Mouse (Mus musculus) midbrain, postnatal 0 days (tissue): ENCODE measurements around the gene Tor1b. TPM values are rescaled to one million over a fixed set of nuclear protein-coding genes. Genes with fewer than 3 reads are reported as not detected.

Source experiments
- ATAC-seq: fragments of 200-750 bp; cut with Nextera tagmentation; 2 replicates; pipeline ENCODE4 v1.8.0; 2017; ENCODE audit warnings: moderate number of reproducible peaks, mild to moderate bottlenecking, moderate TSS enrichment, moderate library complexity; ENCODE audit not compliant: low FRiP score
- DNase-seq: peaks from one replicate; pipeline ENCODE4 v3.0.0-alpha.2; 2015; ENCODE audit warnings: low spot score
- H3K27ac ChIP-seq: fragments of 300-500 bp; sonication (generic); 2 replicates; pipeline ENCODE4 v1.5.1; 2014; ENCODE audit warnings: low read depth, mild to moderate bottlenecking, low read length, mixed read lengths
- H3K27me3 ChIP-seq: fragments of 300-500 bp; sonication (generic); 2 replicates; pipeline ENCODE4 v1.6.1; 2014; ENCODE audit warnings: low read length, control low read depth, mixed read lengths; ENCODE audit not compliant: insufficient read depth
- H3K36me3 ChIP-seq: fragments of 300-500 bp; sonication (generic); 2 replicates; pipeline ENCODE4 v1.6.1; 2014; ENCODE audit warnings: low read length, control low read depth, mixed read lengths; ENCODE audit not compliant: insufficient read depth
- H3K4me1 ChIP-seq: fragments of 300-500 bp; sonication (generic); 2 replicates; pipeline ENCODE4 v1.6.1; 2014; ENCODE audit warnings: mild to moderate bottlenecking, control low read depth, antibody characterized with exemption, low read length, mixed read lengths; ENCODE audit not compliant: insufficient read depth
- H3K4me2 ChIP-seq: fragments of 300-500 bp; sonication (generic); 2 replicates; pipeline ENCODE4 v1.6.1; 2014; ENCODE audit warnings: low read depth, mild to moderate bottlenecking, low read length, mixed read lengths; ENCODE audit not compliant: poor library complexity, severe bottlenecking
- H3K4me3 ChIP-seq: fragments of 300-500 bp; sonication (generic); 2 replicates; pipeline ENCODE4 v1.5.1; 2014; ENCODE audit warnings: low read depth, mild to moderate bottlenecking, low read length, moderate library complexity
- H3K9ac ChIP-seq: fragments of 300-500 bp; sonication (generic); replicated peaks from 2 replicates; pipeline ENCODE4 v1.6.1; 2014; ENCODE audit warnings: mild to moderate bottlenecking, low read length, moderate library complexity, mixed read lengths; ENCODE audit not compliant: poor library complexity, severe bottlenecking
- H3K9me3 ChIP-seq: fragments of 300-500 bp; sonication (generic); 2 replicates; pipeline ENCODE4 v1.6.1; 2016; ENCODE audit warnings: low read length, control low read depth
- CTCF ChIP-seq: IDR thresholded peaks from 2 replicates; pipeline ENCODE4 v1.5.1; 2016; ENCODE audit warnings: antibody characterized with exemption, mild to moderate bottlenecking
- WGBS: fragments of 180-500 bp; shearing (Covaris S2); extraction: QIAGEN DNeasy Blood & Tissue Kit; methylation state at CpG from one replicate; pipeline ENCODE4 v1.1.7; 2014; 5-methylcytosine and 5-hydroxymethylcytosine counted together
- polyA plus RNA-seq: library from polyadenylated mRNA; unstranded; fragments of >200 nt; fragmentation: Nextera tagmentation; extraction: Ambion mirVana; gene quantifications from 2 replicates; pipeline ENCODE4 v1.2.1, GENCODE M21; 2015
- total RNA-seq: library from RNA; depleted of rRNA; stranded (reverse); fragments of >200 nt; gene quantifications from 2 replicates; pipeline ENCODE4 v1.2.3, GENCODE M21; 2014

Tor1b gene
- total and polyA plus RNA-seq, 2 experiments from 2014 or later: 16.4 to 27.1 TPM

GRCm38 (mm10) chr2:30942603-30943011, 10.2 kb upstream of the Tor1b start:
- no peak for ATAC-seq
- H3K4me2 ChIP-seq: peak overlapping the region; percentile 29
- DNase-seq: peak; percentile 83
- H3K4me3 ChIP-seq: peak overlapping the region; percentile 21; the same call in 1 of the 2 replicates
- peak; percentile 94 for TF ChIP-seq CTCF
- H3K36me3 ChIP-seq: no peaks in the 10 kb centered on the region
- no peak overlapping the region for H3K9ac ChIP-seq
- no peaks in the 10 kb centered on the region for H3K4me1 ChIP-seq
- no peaks in the 10 kb centered on the region for H3K27me3 ChIP-seq
- no peaks in the 10 kb centered on the region for H3K9me3 ChIP-seq
- WGBS: 31% methylated on average over 16 of the region's 16 CpGs
- no peak overlapping the region for H3K27ac ChIP-seq

GRCm38 (mm10) chr2:30952457-30952823, 319 bp upstream of the Tor1b start:
- peak overlapping the region; percentile 20; the same call in 1 of the 2 replicates for H3K9ac ChIP-seq
- H3K4me3 ChIP-seq: peak overlapping the region; percentile 82
- DNase-seq: no peak
- WGBS: 29% methylated on average over 5 of the region's 5 CpGs
- peak overlapping the region; percentile 79 for H3K4me2 ChIP-seq
- H3K4me1 ChIP-seq: peaks cover 13% of the 10 kb centered on the region
- H3K9me3 ChIP-seq: no peaks in the 10 kb centered on the region
- TF ChIP-seq CTCF: no peak
- no peak; the same call in 1 of the 2 replicates for ATAC-seq
- no peaks in the 10 kb centered on the region for H3K27me3 ChIP-seq
- peak overlapping the region; percentile 67 for H3K27ac ChIP-seq
- H3K36me3 ChIP-seq: peaks cover 22% of the 10 kb centered on the region

- DNase-seq (no peak), ATAC-seq (no peak)
- H3K27ac ChIP-seq: no peak overlapping the region
- WGBS: 71% methylated on average over 6 of the region's 6 CpGs
- peak overlapping the region; percentile 79; the same call in 1 of the 2 replicates for H3K4me2 ChIP-seq
- H3K36me3 ChIP-seq: peaks cover 45% of the 10 kb centered on the region
- H3K4me1 ChIP-seq: peaks cover 13% of the 10 kb centered on the region
- no peaks in the 10 kb centered on the region for H3K9me3 ChIP-seq
- TF ChIP-seq CTCF: peak; percentile 15
- no peak overlapping the region for H3K4me3 ChIP-seq
- no peaks in the 10 kb centered on the region for H3K27me3 ChIP-seq
- H3K9ac ChIP-seq: 0 out of 2 replicates have a peak overlapping the region, but pooled peaks have one; percentile 79
These were observed 2.0 kb downstream of the Tor1b start for GRCm38 (mm10) chr2:30954797-30955196.

- ATAC-seq (no peak), DNase-seq (no peak)
- Histone ChIP-seq H3K4me3 (no peak overlapping the region), H3K36me3 (peaks cover 66% of the 10 kb centered on the region), H3K4me1 (peaks cover 9% of the 10 kb centered on the region), H3K9me3 (no peaks in the 10 kb centered on the region), H3K27me3 (no peaks in the 10 kb centered on the region), H3K4me2 (no peak overlapping the region), H3K9ac (no peak overlapping the region), H3K27ac (no peak overlapping the region)
- TF ChIP-seq CTCF: no peak
- 88% methylated on average over 4 of the region's 4 CpGs for WGBS
These were observed 4.8 kb downstream of the Tor1b start for GRCm38 (mm10) chr2:30957511-30957910.

- no peak for DNase-seq
- Histone ChIP-seq H3K36me3 (peaks cover 78% of the 10 kb centered on the region), H3K4me3 (no peak overlapping the region), H3K4me2 (no peak overlapping the region), H3K27ac (no peak overlapping the region), H3K4me1 (peaks cover 9% of the 10 kb centered on the region), H3K9ac (no peak overlapping the region), H3K27me3 (no peaks in the 10 kb centered on the region), H3K9me3 (no peaks in the 10 kb centered on the region)
- ATAC-seq: no peak
- no peak for TF ChIP-seq CTCF
- 90% methylated on average over 14 of the region's 14 CpGs for WGBS
These were observed 6.0 kb downstream of the Tor1b start for GRCm38 (mm10) chr2:30958726-30959125.

- Histone ChIP-seq H3K9ac (no peak overlapping the region), H3K27me3 (no peaks in the 10 kb centered on the region), H3K9me3 (no peaks in the 10 kb centered on the region), H3K4me3 (no peak overlapping the region), H3K4me2 (no peak overlapping the region), H3K4me1 (no peaks in the 10 kb centered on the region), H3K27ac (no peak overlapping the region), H3K36me3 (peaks cover 84% of the 10 kb centered on the region)
- DNase-seq (no peak), ATAC-seq (no peak)
- WGBS: 61% methylated on average over 5 of the region's 5 CpGs
- no peak for TF ChIP-seq CTCF
These were observed 7.1 kb downstream of the Tor1b start for GRCm38 (mm10) chr2:30959856-30960255.
